Mouse (Mus musculus) heart, embryonic 16.5 days (tissue): ENCODE measurements at regions not wholly inside any gene's neighbourhood (a gene's known extent, or its start where the extent isn't known, plus 50 kb on each side); places are given as distances from the start of the nearest gene placed in this dataset.

Experiments used
- ATAC-seq: fragments of 200-750 bp; cut with Nextera tagmentation; replicated peaks from 2 replicates; pipeline ENCODE4 v1.8.0; 2017; ENCODE audit warnings: moderate number of reproducible peaks; ENCODE audit not compliant: insufficient read depth, low FRiP score; ENCODE audit errors: extremely low read depth
- H3K27ac ChIP-seq: fragments of 300-500 bp; sonication (generic); 2 replicates; pipeline ENCODE4 v1.5.1; 2014; ENCODE audit warnings: mild to moderate bottlenecking, low read length, control low read depth, moderate library complexity
- H3K27me3 ChIP-seq: fragments of 300-500 bp; sonication (generic); 2 replicates; pipeline ENCODE4 v1.6.1; 2014; ENCODE audit warnings: low read length, mixed read lengths; ENCODE audit not compliant: control insufficient read depth, insufficient read depth
- H3K36me3 ChIP-seq: fragments of 300-500 bp; sonication (generic); 2 replicates; pipeline ENCODE4 v1.6.1; 2014; ENCODE audit not compliant: control insufficient read depth, insufficient read depth
- H3K4me1 ChIP-seq: fragments of 300-500 bp; sonication (generic); 2 replicates; pipeline ENCODE4 v1.6.1; 2014; ENCODE audit warnings: low read length, mixed read lengths; ENCODE audit not compliant: control insufficient read depth, insufficient read depth
- H3K4me2 ChIP-seq: fragments of 300-500 bp; sonication (generic); 2 replicates; pipeline ENCODE4 v1.6.1; 2014; ENCODE audit warnings: low read depth, mild to moderate bottlenecking, control low read depth, low read length
- H3K4me3 ChIP-seq: fragments of 300-500 bp; sonication (generic); 2 replicates; pipeline ENCODE4 v1.5.1; 2014; ENCODE audit warnings: mild to moderate bottlenecking, control low read depth, low read length
- H3K9ac ChIP-seq: fragments of 300-500 bp; sonication (generic); 2 replicates; pipeline ENCODE4 v1.6.1; 2014; ENCODE audit warnings: low read length, control low read depth
- H3K9me3 ChIP-seq: fragments of 300-500 bp; sonication (generic); replicated peaks from 2 replicates; pipeline ENCODE4 v1.6.1; 2016; ENCODE audit warnings: low read length; ENCODE audit not compliant: control insufficient read depth
- WGBS: fragments of 180-500 bp; shearing (Covaris S2); extraction: QIAGEN DNeasy Blood & Tissue Kit; methylation state at CpG from one replicate; pipeline ENCODE4 v1.1.7; 2014; 5-methylcytosine and 5-hydroxymethylcytosine counted together

GRCm38 (mm10) chr12:70698466-70698865, 126.8 kb upstream of the Frmd6 start:
- no peak overlapping the region for H3K4me3 ChIP-seq
- ATAC-seq: no peak
- 69% methylated on average over 6 of the region's 6 CpGs for whole genome bisulfite sequencing
- H3K27me3 ChIP-seq: no peaks in the 10 kb centered on the region
- no peak overlapping the region for H3K4me2 ChIP-seq
- H3K27ac ChIP-seq: no peak overlapping the region
- no peaks in the 10 kb centered on the region for H3K36me3 ChIP-seq
- no peaks in the 10 kb centered on the region for H3K4me1 ChIP-seq
- no peak overlapping the region for H3K9ac ChIP-seq
- H3K9me3 ChIP-seq: peaks cover 3% of the 10 kb centered on the region; the same call in 1 of the 2 replicates

GRCm38 (mm10) chr12:70702473-70702872, 122.8 kb upstream of the Frmd6 start:
- Histone ChIP-seq H3K27ac (no peak overlapping the region), H3K36me3 (no peaks in the 10 kb centered on the region), H3K4me3 (no peak overlapping the region), H3K4me2 (no peak overlapping the region), H3K9ac (no peak overlapping the region), H3K27me3 (no peaks in the 10 kb centered on the region), H3K4me1 (peaks cover 1% of the 10 kb centered on the region; the same call in 1 of the 2 replicates), H3K9me3 (no peaks in the 10 kb centered on the region)
- WGBS: 87% methylated on average over 5 of the region's 5 CpGs
- ATAC-seq: no peak

GRCm38 (mm10) chr12:70706806-70707628, 118.3 kb upstream of the Frmd6 start:
- ATAC-seq: no peak
- no peak overlapping the region for H3K4me3 ChIP-seq
- H3K27me3 ChIP-seq: no peaks in the 10 kb centered on the region
- no peak overlapping the region for H3K27ac ChIP-seq
- H3K36me3 ChIP-seq: no peaks in the 10 kb centered on the region
- 83% methylated on average over 11 of the region's 11 CpGs for WGBS
- no peak overlapping the region for H3K4me2 ChIP-seq
- peaks cover 8% of the 10 kb centered on the region for H3K4me1 ChIP-seq
- H3K9me3 ChIP-seq: no peaks in the 10 kb centered on the region
- H3K9ac ChIP-seq: no peak overlapping the region

- peak; percentile 58; the same call in 1 of the 2 replicates for ATAC-seq
- H3K27me3 ChIP-seq: no peaks in the 10 kb centered on the region
- H3K36me3 ChIP-seq: no peaks in the 10 kb centered on the region
- WGBS: 38% methylated on average over 6 of the region's 6 CpGs
- peaks cover 14% of the 10 kb centered on the region for H3K4me1 ChIP-seq
- H3K9me3 ChIP-seq: no peaks in the 10 kb centered on the region
- no peak overlapping the region for H3K4me2 ChIP-seq
- no peak overlapping the region for H3K27ac ChIP-seq
- no peak overlapping the region for H3K9ac ChIP-seq
- no peak overlapping the region for H3K4me3 ChIP-seq
Measured at GRCm38 (mm10) chr12:70707629-70708289, 117.6 kb upstream of the Frmd6 start.

GRCm38 (mm10) chr12:70708290-70708668, 117.0 kb upstream of the Frmd6 start:
- peaks cover 18% of the 10 kb centered on the region for H3K4me1 ChIP-seq
- H3K27me3 ChIP-seq: no peaks in the 10 kb centered on the region
- WGBS: 80% methylated on average over 5 of the region's 5 CpGs
- ATAC-seq: no peak
- no peak overlapping the region for H3K4me2 ChIP-seq
- H3K27ac ChIP-seq: no peak overlapping the region
- no peaks in the 10 kb centered on the region for H3K9me3 ChIP-seq
- no peak overlapping the region for H3K4me3 ChIP-seq
- no peak overlapping the region for H3K9ac ChIP-seq
- no peaks in the 10 kb centered on the region for H3K36me3 ChIP-seq

- H3K9me3 ChIP-seq: no peaks in the 10 kb centered on the region
- H3K4me2 ChIP-seq: no peak overlapping the region
- no peaks in the 10 kb centered on the region for H3K27me3 ChIP-seq
- H3K9ac ChIP-seq: no peak overlapping the region
- H3K4me1 ChIP-seq: peaks cover 18% of the 10 kb centered on the region
- no peaks in the 10 kb centered on the region for H3K36me3 ChIP-seq
- no peak for ATAC-seq
- 89% methylated on average over 7 of the region's 7 CpGs for WGBS
- no peak overlapping the region for H3K4me3 ChIP-seq
- H3K27ac ChIP-seq: no peak overlapping the region
Measured at GRCm38 (mm10) chr12:70710311-70710710, 115.0 kb upstream of the Frmd6 start.

- H3K9ac ChIP-seq: no peak overlapping the region
- no peak overlapping the region for H3K4me3 ChIP-seq
- H3K4me1 ChIP-seq: peaks cover 18% of the 10 kb centered on the region
- H3K36me3 ChIP-seq: no peaks in the 10 kb centered on the region
- no peak overlapping the region for H3K27ac ChIP-seq
- ATAC-seq: no peak
- peaks cover 3% of the 10 kb centered on the region; the same call in 1 of the 2 replicates for H3K9me3 ChIP-seq
- 59% methylated on average over 5 of the region's 5 CpGs for WGBS
- no peaks in the 10 kb centered on the region for H3K27me3 ChIP-seq
- no peak overlapping the region for H3K4me2 ChIP-seq
Measured at GRCm38 (mm10) chr12:70711030-70711429, 114.3 kb upstream of the Frmd6 start.

- Histone ChIP-seq H3K9ac (no peak overlapping the region), H3K27ac (no peak overlapping the region), H3K9me3 (peaks cover 7% of the 10 kb centered on the region; the same call in 1 of the 2 replicates), H3K4me2 (no peak overlapping the region), H3K36me3 (no peaks in the 10 kb centered on the region), H3K27me3 (no peaks in the 10 kb centered on the region), H3K4me1 (peaks cover 17% of the 10 kb centered on the region), H3K4me3 (no peak overlapping the region)
- no peak for ATAC-seq
- WGBS: 31% methylated on average over 5 of the region's 5 CpGs
Measured at GRCm38 (mm10) chr12:70712322-70713024, 112.8 kb upstream of the Frmd6 start.
